Mouse (Mus musculus) testis, adult 2 months (tissue): ENCODE data around the gene Trmt6.

Source experiments
- CTCF ChIP-seq: fragments of 200-500 bp; IDR thresholded peaks from 2 replicates; pipeline ENCODE4 v1.5.1; 2012; ENCODE audit warnings: low read depth, mild to moderate bottlenecking, inconsistent platforms, low read length, moderate library complexity; ENCODE audit not compliant: control insufficient read depth, insufficient read depth, insufficient replicate concordance
- POLR2A ChIP-seq: fragments of 200-500 bp; IDR thresholded peaks from 2 replicates; pipeline ENCODE4 v1.6.1; 2012; ENCODE audit warnings: low read depth, mild to moderate bottlenecking, inconsistent platforms, low read length, moderate library complexity; ENCODE audit not compliant: control insufficient read depth

- no peak for TF ChIP-seq CTCF
- TF ChIP-seq POLR2A, result no peak
These were observed 12.9 kb downstream of the Trmt6 start for GRCm38 (mm10) chr2:132802976-132803375.
